In genomic region chr9:40696086-40696485, GRCm38 (mm10) we compare ENCODE assay signal across 41 mouse cellular contexts. TPM values are rescaled to one million over a fixed set of nuclear protein-coding genes. Genes with fewer than 3 reads are reported as not detected.
"Had no signal": no experiment of that assay in that cellular context is flagged by ENCODE, and none has a peak within 500 bp of the region (broad histone marks: within the 10 kb centered on the region; RNA-seq: fewer than 3 reads in every experiment).

No protein-coding gene starts in this region.

- H3K27me3 ChIP-seq: heart, embryonic 13.5 days; hindbrain, embryonic 13.5 days; hindbrain, embryonic 15.5 days; intestine, embryonic 15.5 days; kidney, embryonic 15.5 days had no signal

- DNase-seq: heart, postnatal 10 days; heart, postnatal 14 days; heart, postnatal 36 days; heart, postnatal 4 days; kidney, adult 11 months; kidney, adult 18-20 months; kidney, adult 2 months; kidney, adult 8-10 months; kidney, adult 9 months; kidney, postnatal 10 days; kidney, postnatal 14 days; kidney, postnatal 25 days; kidney, postnatal 36 days; kidney, postnatal 4 days; layer of hippocampus, adult 9-11 months; layer of hippocampus, postnatal 36 days had no signal

- H3K36me3 ChIP-seq: heart, embryonic 12.5 days; heart, embryonic 13.5 days; heart, embryonic 15.5 days; hindbrain, embryonic 15.5 days; intestine, embryonic 15.5 days; kidney, embryonic 15.5 days had no signal

- H3K9ac ChIP-seq: heart, embryonic 12.5 days; heart, embryonic 13.5 days; heart, embryonic 15.5 days; hindbrain, embryonic 13.5 days; hindbrain, embryonic 14.5 days; hindbrain, embryonic 15.5 days; intestine, embryonic 15.5 days; kidney, embryonic 15.5 days had no signal

- H3K27ac ChIP-seq: heart, embryonic 13.5 days; heart, embryonic 15.5 days; hindbrain, embryonic 13.5 days; hindbrain, embryonic 14.5 days; hindbrain, embryonic 15.5 days; intestine, embryonic 15.5 days; kidney, embryonic 15.5 days; kidney, postnatal 0 days; layer of hippocampus, adult 2 months; left cerebral cortex, adult 2 months had no signal

- H3K4me3 ChIP-seq: heart, embryonic 12.5 days; heart, embryonic 13.5 days; heart, embryonic 15.5 days; hindbrain, embryonic 13.5 days; hindbrain, embryonic 15.5 days; intestine, embryonic 15.5 days; kidney, embryonic 15.5 days; layer of hippocampus, adult 2 months; left cerebral cortex, adult 2 months had no signal

- H3K9me3 ChIP-seq: heart, embryonic 12.5 days; heart, embryonic 13.5 days; heart, embryonic 15.5 days; hindbrain, embryonic 13.5 days; hindbrain, embryonic 15.5 days; intestine, embryonic 15.5 days; kidney, embryonic 15.5 days had no signal

- H3K4me2 ChIP-seq: heart, embryonic 11.5 days; heart, embryonic 12.5 days; heart, embryonic 13.5 days; heart, embryonic 15.5 days; hindbrain, embryonic 13.5 days; hindbrain, embryonic 14.5 days; hindbrain, embryonic 15.5 days; intestine, embryonic 15.5 days; kidney, embryonic 15.5 days had no signal

- ATAC-seq: hindbrain, embryonic 16.5 days; hindbrain, postnatal 0 days; inflammation-experienced regulatory T-cells, adult 6 months; intestine, embryonic 15.5 days; intestine, embryonic 16.5 days; intestine, postnatal 0 days had no signal

RNA-seq across cellular contexts. Expression of gene Clmp, which starts 10.3 kb away (rescaled TPM):
- polyA plus RNA-seq: inflammation-experienced regulatory T-cells, adult 6 months had no signal

RNA-seq across cellular contexts. Expression of gene Gm21915, which starts 25.7 kb away (rescaled TPM):
- polyA plus RNA-seq: heart, embryonic 11.5 days; heart, embryonic 12.5 days; heart, embryonic 13.5 days; heart, embryonic 14.5 days; heart, embryonic 15.5 days; heart, embryonic 16.5 days; heart, postnatal 0 days; hindbrain, embryonic 11.5 days; hindbrain, embryonic 13.5 days; hindbrain, embryonic 14.5 days; hindbrain, embryonic 15.5 days; hindbrain, embryonic 16.5 days; hindbrain, postnatal 0 days; inflammation-experienced regulatory T-cells, adult 6 months; intestine, embryonic 14.5 days; intestine, embryonic 15.5 days; intestine, embryonic 16.5 days; intestine, postnatal 0 days; kidney, adult 2 months; kidney, embryonic 14.5 days; kidney, embryonic 15.5 days; kidney, embryonic 16.5 days; kidney, postnatal 0 days; large intestine, adult 2 months had no signal
